Comparison of ENCODE assay signal across 8 mouse cellular contexts in the genomic region with DNA sequence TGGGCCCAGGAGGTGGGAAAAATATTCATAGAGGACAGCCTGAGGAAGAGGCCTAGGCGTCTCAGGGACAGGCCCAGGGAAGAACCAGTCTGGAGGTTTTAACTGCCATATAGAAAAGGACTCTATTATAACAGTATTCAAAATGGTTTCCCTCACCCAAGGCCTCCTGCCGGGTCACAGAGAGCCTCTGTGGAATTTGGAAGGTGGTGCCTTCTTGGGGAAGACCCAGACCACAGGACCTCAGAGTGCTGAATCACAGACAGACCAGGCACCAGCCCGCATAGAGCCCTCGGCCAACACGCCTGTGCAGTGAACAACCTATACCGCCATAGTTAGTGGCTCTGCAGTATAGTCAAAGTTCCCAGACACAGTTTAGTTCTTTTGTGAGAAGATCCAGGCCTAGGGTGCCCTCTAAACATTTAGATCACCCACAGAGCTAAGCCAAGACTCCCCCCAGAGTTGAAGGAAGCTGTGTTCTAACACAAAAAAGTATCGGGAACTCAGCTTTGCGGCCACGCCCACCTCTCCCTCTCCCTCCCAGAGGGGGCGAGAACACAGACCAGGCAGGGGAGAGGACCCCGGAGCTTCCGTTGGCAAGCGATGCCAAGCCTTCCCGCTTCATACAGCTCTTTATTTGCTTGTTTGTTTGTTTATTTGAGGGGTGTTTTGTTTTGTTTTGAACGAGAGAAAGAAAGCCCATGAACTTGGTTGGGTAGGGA.
DNase-seq lines count a peak whose midpoint lies in the region; ATAC-seq and TF ChIP-seq lines count a peak whose summit lies in the region.

No protein-coding gene starts in this region.

- H3K4me3 ChIP-seq in kidney, embryonic 14.5 days (ENCODE audit: low read length), result peak overlapping the region; percentile 13; the same call in 1 of the 2 replicates
- H3K4me3 ChIP-seq in intestine, embryonic 15.5 days (replicated peaks), result no peak overlapping the region
- no peak overlapping the region for H3K4me3 ChIP-seq in myocyte

- no peak overlapping the region for H3K9ac ChIP-seq in kidney, embryonic 14.5 days (ENCODE audit: low read depth, low read length)
- H3K9ac ChIP-seq in intestine, embryonic 15.5 days, result no peak overlapping the region

- H3K79me2 ChIP-seq in myocyte (ENCODE audit: control insufficient read depth, insufficient read depth), result no peaks in the 10 kb centered on the region

- H3ac ChIP-seq in myocyte (ENCODE audit: control insufficient read depth, insufficient read length), result no peak overlapping the region

- 32% methylated on average over 15 of the region's 15 CpGs for WGBS in kidney, embryonic 14.5 days
- whole genome bisulfite sequencing in intestine, embryonic 15.5 days, result 21% methylated on average over 15 of the region's 15 CpGs

- no peak overlapping the region for H3K27ac ChIP-seq in kidney, embryonic 14.5 days (ENCODE audit: low read depth, low read length)
- H3K27ac ChIP-seq in intestine, embryonic 15.5 days, result no peak overlapping the region

- H3K36me3 ChIP-seq in kidney, embryonic 14.5 days (ENCODE audit: control insufficient read depth, insufficient read depth, low read length), result no peaks in the 10 kb centered on the region
- H3K36me3 ChIP-seq in intestine, embryonic 15.5 days, result no peaks in the 10 kb centered on the region
- no peaks in the 10 kb centered on the region for H3K36me3 ChIP-seq in myocyte (ENCODE audit: control insufficient read depth, insufficient read depth)

- TF ChIP-seq POLR2A in myocyte (IDR thresholded peaks at IDR 0.05; ENCODE audit: insufficient read length, low read depth), result no peak

- no peaks in the 10 kb centered on the region for H3K9me3 ChIP-seq in kidney, embryonic 14.5 days (ENCODE audit: control insufficient read depth, low read length)
- H3K9me3 ChIP-seq in intestine, embryonic 15.5 days, result peaks cover 4% of the 10 kb centered on the region; the same call in 1 of the 2 replicates

- H3K4me1 ChIP-seq in kidney, embryonic 14.5 days (ENCODE audit: control insufficient read depth, insufficient read depth, low read length), result peaks cover 15% of the 10 kb centered on the region; the same call in 1 of the 2 replicates
- H3K4me1 ChIP-seq in intestine, embryonic 15.5 days (replicated peaks), result peaks cover 19% of the 10 kb centered on the region; the same call in 1 of the 2 replicates

- no peak for DNase-seq in kidney, adult 8-10 months
- peak; percentile 45 for DNase-seq in embryo, embryonic 9.5 days (ENCODE audit: extremely low spot score)
- no peak for DNase-seq in gastrocnemius, postnatal 4 days (ENCODE audit: low spot score in 2 of 2)
- DNase-seq in gastrocnemius, postnatal 14 days, result no peak
- no peak for DNase-seq in layer of hippocampus, adult 8-10 months (ENCODE audit: low spot score in 2 of 2)

- H3K27me3 ChIP-seq in kidney, embryonic 14.5 days (ENCODE audit: control insufficient read depth, insufficient read depth, low read length), result no peaks in the 10 kb centered on the region
- 0 out of 2 replicates have a peak, but pooled peaks cover 5% of the 10 kb centered on the region for H3K27me3 ChIP-seq in intestine, embryonic 15.5 days (replicated peaks)
- no peaks in the 10 kb centered on the region for H3K27me3 ChIP-seq in myocyte (ENCODE audit: control insufficient read depth, insufficient read depth, insufficient read length)

- H3K4me2 ChIP-seq in kidney, embryonic 14.5 days (replicated peaks; ENCODE audit: low read depth, low read length), result peak overlapping the region; percentile 39; the same call in 1 of the 2 replicates
- H3K4me2 ChIP-seq in intestine, embryonic 15.5 days (replicated peaks), result peak overlapping the region; percentile 42
- H3K4me2 ChIP-seq in myocyte (ENCODE audit: low read depth), result peak overlapping the region; percentile 6

- no peak for ATAC-seq in kidney, embryonic 14.5 days (ENCODE audit: low FRiP score, low TSS enrichment)
- peak; percentile 51 for ATAC-seq in intestine, embryonic 15.5 days

- intact Hi-C loops in gastrocnemius, postnatal 14 days (cut with DNase I; ENCODE audit: low total_unique reads), result no loop called here

TF ChIP-seq in myocyte, 11 proteins besides CTCF, POLR2A, EP300 and RAD21:
- TF ChIP-seq MAX (IDR thresholded peaks at IDR 0.05; ENCODE audit: low read depth) (no peak), TCF3 (IDR thresholded peaks at IDR 0.05; ENCODE audit: insufficient read length, low read depth) (no peak)
